Mouse (Mus musculus) kidney, postnatal 36 days (tissue): ENCODE data around the gene Lrp8.

Source experiments
- DNase-seq, 2 experiments: peaks; one replicate each; pipeline ENCODE4 v3.0.0; 2021 to 2022; ENCODE audit warnings: mixed read lengths in 2 of 2

The Lrp8 gene

GRCm38 (mm10) chr4:107802185-107802449 is at the start of gene Lrp8:
Gene Lrp8, plus strand, starts transcription at chr4:107802261.
- DNase-seq = peak in 1 of 2 experiments; percentile 88

- no peak for DNase-seq
Measured at GRCm38 (mm10) chr4:107756222-107756621, 45.8 kb upstream of the Lrp8 start.

DNA sequence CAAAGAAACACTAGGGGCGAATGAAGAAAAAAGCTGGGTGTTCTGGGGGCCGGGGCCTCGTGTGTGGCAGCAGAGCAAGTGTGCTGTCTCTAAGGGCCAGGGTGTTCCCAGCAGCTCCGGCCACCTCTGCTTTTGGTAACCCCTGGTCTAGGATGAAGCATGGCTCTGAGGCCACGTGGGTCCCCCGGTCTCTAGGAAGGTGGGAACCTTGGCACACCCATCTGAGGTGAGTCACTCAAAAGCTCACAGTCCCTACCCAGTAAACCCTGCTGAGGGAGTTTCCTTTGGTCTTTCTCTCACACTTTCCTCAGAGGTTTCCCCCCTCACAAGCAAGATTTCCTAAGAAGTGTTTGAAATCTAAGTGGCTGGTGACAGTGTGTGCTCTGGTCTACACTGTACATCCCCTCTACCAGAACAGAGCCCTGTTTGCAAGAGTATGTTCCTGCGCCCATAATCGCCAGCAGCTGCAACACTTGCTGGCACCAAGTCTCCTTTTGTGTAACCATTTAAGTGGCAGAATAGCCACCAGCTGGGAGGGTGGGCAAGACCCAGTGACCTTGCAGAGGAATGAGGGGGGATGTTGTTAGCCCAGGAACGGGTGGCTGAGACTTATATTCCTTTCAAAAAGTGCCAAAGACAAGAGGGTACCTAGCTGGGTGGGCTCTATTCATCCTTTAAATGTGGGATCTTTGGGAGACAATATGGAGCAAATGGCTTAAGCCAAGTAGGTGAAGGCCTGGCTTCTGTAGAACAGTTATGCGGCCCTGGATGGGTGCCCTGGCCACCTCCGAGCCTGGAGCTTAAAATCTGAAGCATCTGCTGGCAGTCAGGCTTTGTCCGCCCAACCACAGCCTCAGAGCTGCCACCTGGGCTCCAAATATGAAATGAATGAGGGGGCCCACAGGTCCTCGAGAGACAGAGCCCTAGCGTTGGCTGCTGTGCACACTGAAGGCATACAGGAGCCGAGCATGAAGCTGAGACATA is 44.3 kb upstream of the Lrp8 start:
- DNase-seq = no peak

DNA sequence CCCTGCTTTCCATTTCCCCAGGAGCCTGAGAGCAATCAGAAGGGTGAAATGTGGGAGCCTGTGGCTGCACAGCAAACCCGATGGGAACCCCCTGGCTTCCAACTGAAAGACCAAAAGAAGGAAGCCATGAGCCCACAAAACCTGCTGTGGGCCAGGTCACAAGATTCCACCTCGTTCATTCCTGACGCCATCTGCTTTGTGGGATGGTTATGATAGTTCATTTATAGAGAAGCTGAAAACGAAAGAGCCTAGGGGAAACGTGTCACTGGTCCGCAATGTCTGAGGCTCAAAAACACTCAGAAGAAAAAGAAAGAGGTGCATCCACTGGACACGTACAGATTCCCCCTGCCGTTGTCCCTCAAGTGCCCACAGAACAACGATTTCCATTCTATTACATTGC is 43.1 kb upstream of the Lrp8 start:
- no peak for DNase-seq

- DNase-seq = no peak
Measured at GRCm38 (mm10) chr4:107763001-107763400, 39.1 kb upstream of the Lrp8 start.

DNA sequence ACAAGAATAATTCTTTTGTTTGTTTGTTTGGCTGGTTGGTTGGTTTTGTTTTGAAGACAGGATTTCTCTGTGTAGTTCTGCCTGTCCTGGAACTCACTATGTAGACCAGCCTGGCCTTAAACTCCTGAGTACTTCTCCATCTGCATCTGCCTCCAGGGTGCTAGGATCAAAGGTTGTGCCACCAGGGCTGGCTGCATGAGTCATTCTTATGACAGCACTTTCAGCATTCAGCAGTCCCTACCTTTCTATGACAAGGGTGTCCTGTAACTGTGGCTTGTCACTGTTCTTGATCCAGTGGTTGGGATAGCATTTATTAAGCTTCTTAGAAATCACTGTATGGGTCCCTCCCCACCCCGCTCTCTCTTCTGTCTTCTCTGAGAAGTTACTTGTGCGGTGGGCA is 38.5 kb upstream of the Lrp8 start:
- DNase-seq = no peak

- no peak for DNase-seq
Measured at GRCm38 (mm10) chr4:107765196-107765813, 36.8 kb upstream of the Lrp8 start.

DNA sequence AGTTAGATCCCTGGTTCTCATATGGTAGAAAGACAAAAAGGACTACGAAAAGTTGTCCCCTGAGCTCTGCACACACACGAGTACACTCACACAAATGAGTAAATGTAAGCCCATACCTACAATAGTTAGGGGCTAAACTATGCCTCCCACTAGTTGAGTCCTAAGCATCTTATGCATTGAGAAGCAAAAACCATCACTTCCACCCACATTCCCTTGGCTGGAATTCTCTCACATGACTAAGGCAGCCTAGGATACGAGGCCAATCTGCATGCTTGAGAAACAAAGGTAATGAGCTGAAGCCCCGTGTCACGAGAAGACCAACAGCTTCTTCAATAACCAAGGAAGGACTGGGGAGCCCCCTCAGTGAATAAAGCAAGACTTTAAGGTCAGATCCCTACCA is 35.9 kb upstream of the Lrp8 start:
- DNase-seq = no peak

DNA sequence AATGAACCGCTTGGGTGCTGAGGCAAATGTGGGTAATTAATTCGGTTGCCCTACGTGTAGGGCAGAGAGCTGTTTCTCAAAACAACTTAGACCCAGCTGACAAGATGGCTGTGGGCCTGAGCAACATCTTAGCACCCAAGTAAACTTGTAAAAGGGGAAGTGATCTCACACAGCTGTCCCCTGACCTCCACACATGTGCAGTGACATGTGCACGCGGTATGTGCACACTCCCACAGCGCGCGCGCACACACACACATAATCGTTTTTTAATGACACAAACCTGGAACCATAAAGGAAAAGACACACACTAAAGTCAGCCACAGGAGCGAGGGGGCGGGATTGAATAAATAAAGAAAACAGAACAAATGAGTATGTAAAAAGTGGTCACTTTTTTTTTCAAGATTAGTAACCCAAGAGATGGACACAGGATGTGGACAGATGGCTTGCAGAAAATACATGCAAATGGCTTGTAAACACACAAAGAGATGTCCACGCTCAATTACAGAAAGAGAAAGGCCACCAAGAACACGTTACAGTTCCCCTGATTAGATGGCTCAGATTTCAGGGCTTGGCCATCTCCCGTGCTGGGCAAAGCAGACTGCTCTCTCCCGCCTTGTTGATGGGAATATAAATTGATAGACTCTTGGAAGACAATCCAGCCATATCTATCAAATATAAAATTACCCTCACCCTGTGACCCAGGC is 29.8 kb upstream of the Lrp8 start:
- no peak for DNase-seq

- no peak for DNase-seq
Measured at GRCm38 (mm10) chr4:107774868-107775267, 27.2 kb upstream of the Lrp8 start.

GRCm38 (mm10) chr4:107775672-107776071 is 26.4 kb upstream of the Lrp8 start:
- DNase-seq = no peak

- peak in 1 of 2 experiments; percentile 14 for DNase-seq
Measured at GRCm38 (mm10) chr4:107776990-107777673, 24.9 kb upstream of the Lrp8 start.

DNA sequence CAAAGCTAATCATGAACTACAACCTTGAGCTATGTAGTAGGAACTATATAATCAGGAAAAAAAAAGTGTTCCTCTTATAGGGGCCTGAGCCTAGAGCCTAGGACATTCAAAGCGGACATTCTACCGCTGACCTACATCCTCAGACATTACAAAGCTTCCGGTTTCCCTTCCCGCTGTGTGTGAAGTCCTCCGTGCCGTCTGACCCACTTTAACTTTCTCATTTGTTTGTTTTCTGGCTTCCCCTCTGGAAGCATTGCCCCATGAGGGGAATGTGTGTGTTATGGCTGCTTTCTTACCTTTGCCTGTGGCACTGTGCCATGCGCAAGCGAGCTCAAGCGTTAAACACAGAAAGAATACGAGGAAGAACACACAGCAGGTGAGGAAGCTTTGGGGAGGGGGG is 18.5 kb upstream of the Lrp8 start:
- DNase-seq = no peak

DNA sequence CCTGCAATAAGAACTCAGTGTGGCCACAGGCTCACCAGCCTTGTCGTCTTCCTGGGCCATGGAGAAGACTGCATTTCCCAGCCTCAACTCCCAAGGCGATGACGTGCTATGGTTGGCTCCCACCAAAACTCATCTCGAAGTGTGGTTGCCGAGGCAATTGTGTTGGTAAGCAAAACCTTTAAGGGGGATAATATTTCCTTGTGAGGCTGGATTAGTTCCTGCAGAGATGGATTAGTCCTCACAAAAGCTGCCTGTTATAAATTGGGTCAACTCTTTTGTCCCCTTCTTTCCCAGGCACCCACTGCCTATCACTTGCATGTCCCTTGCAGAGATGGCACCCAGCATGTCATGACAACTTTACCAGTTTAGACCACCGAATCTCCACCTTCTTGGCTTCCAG is 13.2 kb upstream of the Lrp8 start:
- DNase-seq = no peak

- no peak for DNase-seq
Measured at GRCm38 (mm10) chr4:107800801-107801200, 1.3 kb upstream of the Lrp8 start.

DNA sequence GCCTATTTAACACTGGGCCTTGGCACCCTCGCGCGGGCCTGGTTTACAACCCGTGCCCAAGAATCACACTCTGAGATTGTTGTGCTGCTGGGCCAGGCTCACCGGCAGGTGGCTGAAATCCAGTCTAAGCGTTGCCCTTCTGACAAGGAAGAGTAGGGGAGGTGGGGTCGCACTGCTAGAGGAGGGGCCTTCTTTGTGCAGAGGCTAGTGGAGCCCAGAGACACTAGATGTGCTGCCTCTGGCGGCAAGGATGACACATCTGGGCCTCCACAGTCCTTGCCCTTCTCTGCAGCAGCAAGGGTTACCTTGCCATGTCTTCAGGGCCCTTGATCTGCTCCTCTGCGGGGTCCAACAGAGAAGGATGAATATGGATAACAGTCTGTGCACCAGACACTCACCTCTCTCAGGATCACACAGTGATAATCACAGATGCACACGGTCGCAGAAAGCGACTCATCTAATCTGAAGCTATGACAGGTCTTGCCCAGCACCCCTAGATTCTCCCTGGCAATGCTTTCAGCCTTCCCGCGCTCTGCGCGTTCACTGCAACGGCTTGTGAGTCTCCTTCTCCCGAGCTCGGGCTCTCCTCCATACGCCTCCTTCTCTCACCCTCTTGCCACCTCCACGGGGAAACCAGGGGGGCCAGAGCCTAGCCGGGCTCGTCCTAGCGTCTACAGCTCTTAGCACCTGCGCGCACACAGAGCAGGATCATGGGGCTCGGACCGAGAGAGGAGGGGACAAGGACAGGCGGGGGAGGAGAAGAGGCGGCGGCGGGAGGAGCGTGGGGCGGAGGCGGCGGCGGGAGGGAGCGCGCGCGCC is 486 bp upstream of the Lrp8 start:
- DNase-seq = peak; percentile 8 to 77

DNA sequence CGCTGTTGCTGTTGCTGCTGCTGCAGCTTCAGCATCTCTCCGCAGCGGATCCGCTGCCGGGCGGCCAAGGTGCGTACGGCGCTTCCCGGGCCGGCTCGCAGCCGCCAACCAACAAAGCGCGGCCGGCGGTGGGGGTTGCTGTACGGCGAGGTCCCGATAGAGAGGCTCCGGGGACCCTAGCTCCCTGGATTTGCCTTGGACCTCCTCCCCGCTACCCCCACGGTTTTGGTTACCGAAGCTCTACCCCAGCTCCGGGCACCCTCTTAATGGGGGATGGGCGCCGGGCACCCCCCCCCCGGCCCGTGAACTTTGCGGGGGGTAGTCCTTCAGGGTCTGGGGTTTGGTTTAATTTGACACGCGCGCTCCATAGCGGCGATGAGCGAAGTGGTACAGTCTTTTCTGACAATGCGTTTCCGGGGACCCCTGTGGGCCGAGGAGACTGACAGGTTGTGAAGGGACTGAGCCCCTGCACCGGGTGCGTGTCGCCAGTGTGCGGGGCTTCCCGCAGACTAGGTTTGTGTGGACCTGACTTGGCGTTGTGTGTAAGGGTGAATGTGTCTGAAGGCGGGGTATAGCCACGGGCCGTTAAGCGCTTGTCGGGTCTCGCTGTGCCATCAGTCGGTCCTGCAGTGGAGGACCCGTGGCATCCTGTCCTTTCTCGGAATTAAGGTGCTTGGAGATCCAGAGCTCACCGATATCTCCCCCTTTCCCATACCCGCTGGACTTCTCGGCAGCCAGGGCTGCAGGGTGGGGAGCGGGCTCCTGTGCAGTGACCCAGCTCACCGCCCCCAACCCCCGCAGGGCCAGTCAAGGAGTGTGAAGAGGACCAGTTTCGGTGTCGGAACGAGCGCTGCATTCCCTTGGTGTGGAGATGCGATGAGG is 630 bp downstream of the Lrp8 start:
- DNase-seq = peak in 1 of 2 experiments; percentile 12

DNA sequence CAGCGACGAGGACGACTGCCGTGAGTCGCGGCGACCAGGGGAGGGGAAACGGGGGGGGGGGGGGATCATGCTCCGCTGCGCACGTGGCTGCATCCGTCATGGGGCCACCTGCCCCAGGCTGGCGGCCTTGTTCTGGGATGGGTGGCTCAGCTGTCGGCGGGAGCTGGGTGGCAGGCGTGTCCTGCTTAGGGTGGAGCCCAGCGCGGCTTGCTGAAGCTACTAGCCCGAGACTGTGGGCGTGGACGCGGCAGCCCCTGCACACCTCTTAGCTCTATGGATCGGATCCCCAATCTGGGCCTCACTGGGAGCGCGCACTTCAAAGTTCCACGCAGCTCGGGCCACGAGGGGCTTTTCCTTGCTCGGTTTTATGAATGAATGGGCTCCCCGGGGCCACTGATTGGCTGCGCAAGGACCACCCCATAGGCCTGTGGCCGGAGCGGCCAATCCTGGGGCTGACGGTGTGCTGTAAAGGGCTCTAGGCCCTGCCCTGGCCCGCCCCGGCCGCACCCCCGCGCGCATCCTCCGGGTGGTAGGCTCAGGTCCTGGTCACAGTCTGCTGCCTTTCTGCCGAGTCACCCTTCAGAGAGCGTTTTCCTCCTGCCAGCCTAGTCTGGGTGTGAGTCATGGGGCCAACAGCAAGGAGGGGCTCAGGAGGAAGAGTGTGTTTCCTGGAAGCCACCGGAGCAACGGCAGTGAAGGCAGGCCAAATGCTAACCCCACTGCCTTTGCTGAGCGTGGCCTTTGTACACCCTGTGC is 1.5 kb downstream of the Lrp8 start:
- DNase-seq = peak; percentile 82 to 83

DNA sequence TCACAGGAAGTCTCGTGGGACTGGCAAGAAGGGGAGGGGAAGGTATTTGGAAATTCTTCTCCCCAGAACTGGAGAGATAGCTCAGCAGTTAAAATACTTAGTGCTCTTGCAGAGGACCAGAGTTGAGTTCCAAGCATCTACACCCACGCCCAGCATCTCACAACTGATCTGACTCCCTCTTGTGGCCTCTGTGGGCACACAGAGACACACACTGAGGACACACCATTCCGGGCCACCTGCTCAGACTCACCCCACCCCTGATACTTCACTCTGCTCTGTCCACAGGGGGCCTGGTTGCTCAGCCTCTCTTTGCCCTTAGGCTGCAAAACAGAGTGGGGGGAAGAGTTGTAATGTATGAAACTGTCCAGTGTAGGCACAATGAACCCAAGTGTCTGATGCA is 3.4 kb downstream of the Lrp8 start:
- no peak for DNase-seq

GRCm38 (mm10) chr4:107807796-107808195 is 5.7 kb downstream of the Lrp8 start:
- no peak for DNase-seq
